Mouse (Mus musculus): ENCODE measurements around the gene Miip. TPM values are rescaled to one million over a fixed set of nuclear protein-coding genes. Genes with fewer than 3 reads are reported as not detected.
A peak's percentile ranks its signal among the peaks of the same experiment; 100 is the strongest.
"Not testable (repeated sequence)": the region's sequence is repeated elsewhere in the genome, so short reads cannot be mapped to it uniquely, and the experiment has no call there.

Gene Miip
- polyA plus RNA-seq, 1 experiment from 2014 or later, result 25.5 TPM

- no peaks in the 10 kb centered on the region for H3K27me3 ChIP-seq (ENCODE audit: control insufficient read depth, insufficient read depth, low read length)
- WGBS, result 77% methylated on average over 2 of the region's 2 CpGs
Observed at GRCm38 (mm10) chr4:147879456-147879855, 10.8 kb upstream of the Miip start.

DNA sequence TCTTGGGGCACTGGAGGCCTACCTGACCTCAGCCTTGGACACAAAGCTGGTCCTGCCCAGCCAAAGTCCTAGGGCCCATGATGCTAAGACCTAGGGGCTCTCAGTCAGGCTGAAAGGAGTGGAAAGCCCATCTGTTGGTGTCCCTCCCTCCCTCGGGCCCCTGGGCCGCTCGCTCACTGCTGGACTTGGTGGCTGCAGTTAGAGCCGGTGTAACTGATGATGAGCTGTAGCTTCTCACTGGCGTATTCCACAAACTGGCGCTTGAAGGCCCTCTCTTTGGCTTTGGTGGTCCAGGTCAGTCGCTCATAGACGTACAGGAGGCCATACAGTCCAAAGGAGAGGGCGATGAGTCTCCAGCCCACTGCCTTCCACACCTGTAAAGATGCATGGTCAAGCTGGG, 9.9 kb upstream of the Miip start:
- 95% methylated on average over 9 of the region's 9 CpGs for WGBS
- ATAC-seq (ENCODE audit: low FRiP score) (no peak), DNase-seq (ENCODE audit: low spot score) (no peak)
- no peak overlapping the region for H3K9ac ChIP-seq
- no peak overlapping the region for H3K4me3 ChIP-seq (replicated peaks; ENCODE audit: low read length)
- no peaks in the 10 kb centered on the region for H3K9me3 ChIP-seq (ENCODE audit: control insufficient read depth, low read length)
- peaks cover 93% of the 10 kb centered on the region for H3K36me3 ChIP-seq (replicated peaks; ENCODE audit: control insufficient read depth, insufficient read depth)
- H3K27ac ChIP-seq, result no peak overlapping the region
- H3K4me2 ChIP-seq (replicated peaks), result no peak overlapping the region
- no peaks in the 10 kb centered on the region for H3K27me3 ChIP-seq (ENCODE audit: control insufficient read depth, insufficient read depth, low read length)
- no peaks in the 10 kb centered on the region for H3K4me1 ChIP-seq (replicated peaks; ENCODE audit: control insufficient read depth, insufficient read depth, low read length)

More at GRCm38 (mm10) chr4:147879456-147879855, 10.8 kb upstream of the Miip start:
- Histone ChIP-seq H3K4me1 (replicated peaks; ENCODE audit: control insufficient read depth, insufficient read depth, low read length) (no peaks in the 10 kb centered on the region), H3K4me3 (replicated peaks; ENCODE audit: low read length) (no peak overlapping the region), H3K9ac (no peak overlapping the region), H3K27ac (no peak overlapping the region), H3K9me3 (ENCODE audit: control insufficient read depth, low read length) (no peaks in the 10 kb centered on the region), H3K4me2 (replicated peaks) (no peak overlapping the region), H3K36me3 (replicated peaks; ENCODE audit: control insufficient read depth, insufficient read depth) (peaks cover 93% of the 10 kb centered on the region)
- ATAC-seq (ENCODE audit: low FRiP score) (no peak), DNase-seq (ENCODE audit: low spot score) (no peak)

DNA sequence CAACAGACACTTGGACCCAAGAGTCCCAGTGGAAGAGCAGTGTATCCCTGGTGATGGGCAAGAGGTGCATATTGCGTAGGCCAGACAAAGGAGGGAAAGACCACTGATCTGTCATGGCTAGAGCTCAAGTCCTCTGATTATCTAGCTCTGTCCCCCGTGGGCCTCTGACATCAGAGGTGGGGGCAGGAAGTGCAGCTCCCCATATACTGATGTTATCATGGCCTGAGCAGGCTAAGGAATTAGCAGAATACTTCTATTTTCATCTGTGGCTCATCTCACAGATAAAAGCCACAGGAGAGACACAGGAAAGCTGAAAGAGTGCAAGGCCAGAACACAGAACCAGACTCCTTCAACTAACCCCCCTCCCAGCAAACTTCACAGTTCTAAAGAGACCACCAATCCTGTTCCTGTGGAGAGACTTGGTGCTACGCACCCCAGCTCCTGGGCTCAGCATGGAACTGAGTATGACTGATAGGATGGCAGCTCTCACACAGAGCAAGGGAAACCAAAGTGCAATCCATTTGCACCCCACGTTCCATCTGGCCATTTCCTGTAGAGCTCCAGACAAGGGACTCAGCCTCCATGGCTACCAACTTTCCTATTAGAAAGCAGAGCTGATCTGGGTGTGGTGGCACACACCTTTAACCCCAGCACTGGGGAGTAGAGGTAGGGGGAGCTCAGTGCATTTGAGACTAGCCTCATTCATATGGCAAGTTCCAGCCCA, 7.4 kb upstream of the Miip start:
- no peak for ATAC-seq (ENCODE audit: low FRiP score)
- Histone ChIP-seq H3K4me2 (replicated peaks) (no peak overlapping the region), H3K9me3 (ENCODE audit: control insufficient read depth, low read length) (no peaks in the 10 kb centered on the region), H3K36me3 (replicated peaks; ENCODE audit: control insufficient read depth, insufficient read depth) (peaks cover 83% of the 10 kb centered on the region), H3K9ac (no peak overlapping the region), H3K4me3 (replicated peaks; ENCODE audit: low read length) (no peak overlapping the region), H3K27me3 (ENCODE audit: control insufficient read depth, insufficient read depth, low read length) (no peaks in the 10 kb centered on the region), H3K27ac (no peak overlapping the region), H3K4me1 (replicated peaks; ENCODE audit: control insufficient read depth, insufficient read depth, low read length) (no peaks in the 10 kb centered on the region)
- no peak for DNase-seq (ENCODE audit: low spot score)
- 94% methylated on average over 4 of the region's 4 CpGs for WGBS

GRCm38 (mm10) chr4:147869238-147869637, 622 bp upstream of the Miip start:
- Histone ChIP-seq H3K36me3 (replicated peaks; ENCODE audit: control insufficient read depth, insufficient read depth) (peaks cover 30% of the 10 kb centered on the region), H3K27ac (peak overlapping the region; percentile 15; the same call in 1 of the 2 replicates), H3K27me3 (ENCODE audit: control insufficient read depth, insufficient read depth, low read length) (no peaks in the 10 kb centered on the region), H3K9me3 (ENCODE audit: control insufficient read depth, low read length) (no peaks in the 10 kb centered on the region), H3K9ac (peak overlapping the region; percentile 55), H3K4me1 (replicated peaks; ENCODE audit: control insufficient read depth, insufficient read depth, low read length) (peaks cover 19% of the 10 kb centered on the region), H3K4me3 (replicated peaks; ENCODE audit: low read length) (peak overlapping the region; percentile 69), H3K4me2 (replicated peaks) (peak overlapping the region; percentile 81)
- ATAC-seq (ENCODE audit: low FRiP score), result no peak
- DNase-seq (ENCODE audit: low spot score), result no peak
- WGBS, result 19% methylated on average over 5 of the region's 5 CpGs

GRCm38 (mm10) chr4:147867563-147868449, 810 bp downstream of the Miip start:
- ATAC-seq (ENCODE audit: low FRiP score) (no peak; the same call in 1 of the 2 replicates), DNase-seq (ENCODE audit: low spot score) (peak; percentile 28)
- Histone ChIP-seq H3K4me2 (replicated peaks) (peak overlapping the region; percentile 51), H3K4me1 (replicated peaks; ENCODE audit: control insufficient read depth, insufficient read depth, low read length) (peaks cover 19% of the 10 kb centered on the region), H3K36me3 (replicated peaks; ENCODE audit: control insufficient read depth, insufficient read depth) (peaks cover 26% of the 10 kb centered on the region), H3K27ac (peak overlapping the region; percentile 70), H3K4me3 (replicated peaks; ENCODE audit: low read length) (peak overlapping the region; percentile 69), H3K9ac (peak overlapping the region; percentile 71), H3K9me3 (ENCODE audit: control insufficient read depth, low read length) (no peaks in the 10 kb centered on the region), H3K27me3 (ENCODE audit: control insufficient read depth, insufficient read depth, low read length) (no peaks in the 10 kb centered on the region)
- 5% methylated on average over 22 of the region's 22 CpGs for WGBS

- peaks cover 28% of the 10 kb centered on the region; the same call in 1 of the 2 replicates for H3K36me3 ChIP-seq (replicated peaks; ENCODE audit: control insufficient read depth, insufficient read depth)
- H3K4me2 ChIP-seq (replicated peaks); H3K4me3 ChIP-seq (replicated peaks; ENCODE audit: low read length); DNase-seq (ENCODE audit: low spot score); H3K9me3 ChIP-seq (ENCODE audit: control insufficient read depth, low read length); H3K9ac ChIP-seq; H3K27ac ChIP-seq; H3K27me3 ChIP-seq (ENCODE audit: control insufficient read depth, insufficient read depth, low read length); ATAC-seq (ENCODE audit: low FRiP score): not testable (repeated sequence)
- peaks cover 19% of the 10 kb centered on the region for H3K4me1 ChIP-seq (replicated peaks; ENCODE audit: control insufficient read depth, insufficient read depth, low read length)
- 66% methylated on average over 3 of the region's 3 CpGs for WGBS
Observed at GRCm38 (mm10) chr4:147866793-147867192, 1.8 kb downstream of the Miip start.

DNA sequence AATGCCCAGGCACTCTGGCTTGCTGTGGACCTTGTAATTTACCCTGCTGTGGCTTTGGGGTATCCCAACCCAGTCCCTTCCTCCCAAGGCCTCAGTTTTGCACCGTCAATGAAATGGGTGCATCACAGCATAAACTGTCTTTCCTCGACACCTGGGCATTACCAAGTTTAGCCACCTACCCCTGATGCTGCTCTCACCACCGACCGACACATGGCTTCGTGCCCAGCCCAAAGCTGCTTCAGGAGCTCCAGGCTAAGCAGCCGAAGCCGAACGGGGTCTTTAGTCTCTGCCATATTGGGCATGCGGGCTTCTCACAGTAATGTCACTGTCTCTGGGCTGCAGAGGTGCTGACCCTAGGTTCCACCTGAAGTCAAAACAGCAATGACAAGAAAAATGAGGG, 2.6 kb downstream of the Miip start:
- H3K4me1 ChIP-seq (replicated peaks; ENCODE audit: control insufficient read depth, insufficient read depth, low read length), result peaks cover 19% of the 10 kb centered on the region
- H3K9me3 ChIP-seq (ENCODE audit: control insufficient read depth, low read length), result no peaks in the 10 kb centered on the region
- no peak overlapping the region for H3K4me3 ChIP-seq (replicated peaks; ENCODE audit: low read length)
- no peaks in the 10 kb centered on the region for H3K27me3 ChIP-seq (ENCODE audit: control insufficient read depth, insufficient read depth, low read length)
- no peak for DNase-seq (ENCODE audit: low spot score)
- no peak for ATAC-seq (ENCODE audit: low FRiP score)
- H3K9ac ChIP-seq, result no peak overlapping the region
- H3K36me3 ChIP-seq (replicated peaks; ENCODE audit: control insufficient read depth, insufficient read depth), result peaks cover 35% of the 10 kb centered on the region
- no peak overlapping the region for H3K4me2 ChIP-seq (replicated peaks)
- WGBS, result 97% methylated on average over 9 of the region's 9 CpGs
- no peak overlapping the region for H3K27ac ChIP-seq

DNA sequence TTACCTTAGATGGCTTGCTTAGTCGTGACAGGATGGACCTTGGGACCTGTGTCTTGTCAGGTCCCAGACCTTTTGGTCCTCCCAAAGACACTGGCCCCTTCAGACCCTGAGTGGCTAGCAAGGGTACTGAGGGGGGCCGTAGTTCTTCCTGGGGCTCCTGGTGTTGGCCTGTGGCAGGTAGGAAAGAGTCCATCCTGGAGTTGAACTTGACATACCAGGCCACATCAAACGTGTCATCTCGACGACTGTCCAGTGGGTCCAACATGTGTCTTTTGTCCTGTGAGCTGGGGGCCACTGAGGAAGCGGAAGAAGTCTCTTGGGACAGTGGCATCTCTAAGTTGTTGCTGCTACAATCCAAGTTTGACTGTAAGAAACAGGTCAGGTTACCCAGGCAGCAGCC, 3.0 kb downstream of the Miip start:
- Histone ChIP-seq H3K36me3 (replicated peaks; ENCODE audit: control insufficient read depth, insufficient read depth) (peaks cover 39% of the 10 kb centered on the region), H3K9me3 (ENCODE audit: control insufficient read depth, low read length) (no peaks in the 10 kb centered on the region), H3K4me2 (replicated peaks) (no peak overlapping the region), H3K4me1 (replicated peaks; ENCODE audit: control insufficient read depth, insufficient read depth, low read length) (peaks cover 19% of the 10 kb centered on the region), H3K27ac (no peak overlapping the region), H3K27me3 (ENCODE audit: control insufficient read depth, insufficient read depth, low read length) (no peaks in the 10 kb centered on the region), H3K4me3 (replicated peaks; ENCODE audit: low read length) (no peak overlapping the region), H3K9ac (no peak overlapping the region)
- WGBS, result 93% methylated on average over 6 of the region's 6 CpGs
- DNase-seq (ENCODE audit: low spot score), result no peak
- no peak for ATAC-seq (ENCODE audit: low FRiP score)

DNA sequence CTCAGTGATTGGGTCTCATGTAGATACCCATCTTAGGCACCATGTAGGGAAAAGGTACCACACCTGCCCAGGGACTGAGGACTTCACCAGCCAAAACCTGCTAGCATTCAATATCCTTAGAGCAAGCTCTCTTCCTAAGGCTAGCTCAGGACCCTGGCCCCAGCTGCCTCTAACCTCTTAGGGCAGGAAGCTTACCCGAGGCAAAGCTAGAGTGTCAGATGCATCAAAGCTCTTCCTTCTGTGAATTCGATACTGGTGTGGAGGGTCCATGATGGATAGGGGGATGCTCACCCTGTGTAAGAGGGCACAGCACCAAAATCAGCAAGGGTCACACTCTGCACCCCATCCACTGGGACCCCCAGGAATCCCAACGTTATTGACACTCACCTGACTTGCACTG, 6.6 kb downstream of the Miip start:
- Histone ChIP-seq H3K9ac (no peak overlapping the region), H3K4me1 (replicated peaks; ENCODE audit: control insufficient read depth, insufficient read depth, low read length) (no peaks in the 10 kb centered on the region), H3K27ac (no peak overlapping the region), H3K4me2 (replicated peaks) (no peak overlapping the region), H3K9me3 (ENCODE audit: control insufficient read depth, low read length) (no peaks in the 10 kb centered on the region), H3K4me3 (replicated peaks; ENCODE audit: low read length) (no peak overlapping the region), H3K36me3 (replicated peaks; ENCODE audit: control insufficient read depth, insufficient read depth) (peaks cover 47% of the 10 kb centered on the region), H3K27me3 (ENCODE audit: control insufficient read depth, insufficient read depth, low read length) (no peaks in the 10 kb centered on the region)
- DNase-seq (ENCODE audit: low spot score) (no peak), ATAC-seq (ENCODE audit: low FRiP score) (no peak)
- 84% methylated on average over 3 of the region's 3 CpGs for WGBS

All from hindbrain, embryonic 14.5 days (tissue).